Mouse (Mus musculus) limb, embryonic 14.5 days (tissue): ENCODE measurements at regions not wholly inside any gene's neighbourhood (a gene's known extent, or its start where the extent isn't known, plus 50 kb on each side); places are given as distances from the start of the nearest gene placed in this dataset.

Experiments used
- ATAC-seq: fragments of 200-750 bp; cut with Nextera tagmentation; 2 replicates; pipeline ENCODE4 v1.8.0; 2017; ENCODE audit warnings: low read depth, moderate number of reproducible peaks, moderate TSS enrichment; ENCODE audit not compliant: low FRiP score
- DNase-seq: peaks from one replicate; pipeline ENCODE4 v3.0.0-alpha.2; 2015; ENCODE audit warnings: low spot score
- H3K27ac ChIP-seq: fragments of 300-500 bp; sonication (generic); replicated peaks from 2 replicates; pipeline ENCODE4 v1.5.1; 2014; ENCODE audit warnings: low read depth, mild to moderate bottlenecking, low read length, moderate library complexity, mixed read lengths
- H3K27me3 ChIP-seq: fragments of 300-500 bp; sonication (generic); 2 replicates; pipeline ENCODE4 v1.6.1; 2014; ENCODE audit warnings: low read length, mixed read lengths; ENCODE audit not compliant: control insufficient read depth, insufficient read depth
- H3K36me3 ChIP-seq: fragments of 300-500 bp; sonication (generic); 2 replicates; pipeline ENCODE4 v1.6.1; 2014; ENCODE audit warnings: mild to moderate bottlenecking, low read length, moderate library complexity, mixed read lengths; ENCODE audit not compliant: control insufficient read depth, insufficient read depth
- H3K4me1 ChIP-seq: fragments of 300-500 bp; sonication (generic); 2 replicates; pipeline ENCODE4 v1.6.1; 2014; ENCODE audit warnings: antibody characterized with exemption, low read length, mixed read lengths; ENCODE audit not compliant: control insufficient read depth, insufficient read depth
- H3K4me2 ChIP-seq: fragments of 300-500 bp; sonication (generic); replicated peaks from 2 replicates; pipeline ENCODE4 v1.6.1; 2014; ENCODE audit warnings: low read depth, mild to moderate bottlenecking, low read length, moderate library complexity; ENCODE audit not compliant: severe bottlenecking
- H3K4me3 ChIP-seq: fragments of 300-500 bp; sonication (generic); replicated peaks from 2 replicates; pipeline ENCODE4 v1.5.1; 2014; ENCODE audit warnings: low read length
- H3K9ac ChIP-seq: fragments of 300-500 bp; sonication (generic); 2 replicates; pipeline ENCODE4 v1.6.1; 2014; ENCODE audit warnings: mild to moderate bottlenecking, low read depth, low read length, moderate library complexity; ENCODE audit not compliant: severe bottlenecking
- H3K9me3 ChIP-seq: fragments of 300-500 bp; sonication (generic); 2 replicates; pipeline ENCODE4 v1.6.1; 2016; ENCODE audit warnings: low read length; ENCODE audit not compliant: control insufficient read depth
- POLR2A ChIP-seq: fragments of 200-500 bp; IDR thresholded peaks from 2 replicates; pipeline ENCODE4 v1.8.0; 2012; ENCODE audit warnings: inconsistent platforms, mild to moderate bottlenecking, moderate library complexity, borderline replicate concordance; ENCODE audit not compliant: insufficient read depth, insufficient read length; ENCODE audit errors: extremely low read depth
- WGBS: fragments of 180-500 bp; shearing (Covaris S2); extraction: QIAGEN DNeasy Blood & Tissue Kit; methylation state at CpG from one replicate; pipeline ENCODE4 v1.1.7; 2014; 5-methylcytosine and 5-hydroxymethylcytosine counted together

GRCm38 (mm10) chr13:39520846-39521245 is 560.2 kb upstream of the Slc35b3 start:
- no peaks in the 10 kb centered on the region for H3K36me3 ChIP-seq
- no peaks in the 10 kb centered on the region for H3K4me1 ChIP-seq
- H3K9ac ChIP-seq: no peak overlapping the region
- H3K4me3 ChIP-seq: no peak overlapping the region
- no peaks in the 10 kb centered on the region for H3K9me3 ChIP-seq
- no peak overlapping the region for H3K4me2 ChIP-seq
- no peaks in the 10 kb centered on the region for H3K27me3 ChIP-seq
- WGBS: 91% methylated on average over 9 of the region's 9 CpGs
- no peak for DNase-seq
- no peak for TF ChIP-seq POLR2A
- no peak for ATAC-seq
- H3K27ac ChIP-seq: no peak overlapping the region

GRCm38 (mm10) chr13:39516106-39516505 is 555.4 kb upstream of the Slc35b3 start:
- H3K27me3 ChIP-seq: no peaks in the 10 kb centered on the region
- H3K36me3 ChIP-seq: no peaks in the 10 kb centered on the region
- no peak for TF ChIP-seq POLR2A
- WGBS: 58% methylated on average over 8 of the region's 8 CpGs
- DNase-seq: no peak
- no peak for ATAC-seq
- no peak overlapping the region for H3K27ac ChIP-seq
- no peak overlapping the region for H3K4me3 ChIP-seq
- H3K4me1 ChIP-seq: no peaks in the 10 kb centered on the region
- no peak overlapping the region for H3K4me2 ChIP-seq
- no peaks in the 10 kb centered on the region for H3K9me3 ChIP-seq
- H3K9ac ChIP-seq: no peak overlapping the region

GRCm38 (mm10) chr13:39489806-39490205 is 529.1 kb upstream of the Slc35b3 start:
- no peak overlapping the region for H3K27ac ChIP-seq
- no peak overlapping the region for H3K4me3 ChIP-seq
- no peak for TF ChIP-seq POLR2A
- H3K27me3 ChIP-seq: no peaks in the 10 kb centered on the region
- H3K4me2 ChIP-seq: no peak overlapping the region
- DNase-seq (no peak), ATAC-seq (no peak)
- H3K36me3 ChIP-seq: no peaks in the 10 kb centered on the region
- no peaks in the 10 kb centered on the region for H3K9me3 ChIP-seq
- H3K9ac ChIP-seq: no peak overlapping the region
- 70% methylated on average over 7 of the region's 7 CpGs for WGBS
- no peaks in the 10 kb centered on the region for H3K4me1 ChIP-seq

DNA sequence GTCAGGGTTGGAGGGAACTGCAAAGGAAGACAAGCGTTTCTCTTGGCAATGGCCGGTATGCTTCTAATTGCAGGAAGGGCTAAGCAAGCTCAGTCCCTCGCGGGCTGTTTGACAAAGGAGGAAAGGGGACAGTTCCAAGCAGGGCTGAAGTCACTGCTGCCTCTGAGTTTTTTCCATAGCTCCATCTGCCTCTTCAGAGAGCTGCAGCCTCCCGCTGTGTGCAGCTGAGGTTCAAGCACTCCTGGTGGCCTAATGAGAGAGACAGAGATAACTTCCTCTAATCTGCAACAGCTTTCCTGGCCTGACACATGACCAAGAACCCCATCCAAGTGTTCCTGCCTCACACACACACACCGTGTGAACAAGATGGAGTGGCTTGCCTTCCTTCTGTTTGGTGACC is 511.9 kb upstream of the Slc35b3 start:
- no peak for ATAC-seq

GRCm38 (mm10) chr13:39441799-39442198 is 481.1 kb upstream of the Slc35b3 start:
- Histone ChIP-seq H3K4me1 (no peaks in the 10 kb centered on the region), H3K9ac (no peak overlapping the region), H3K4me2 (no peak overlapping the region), H3K9me3 (no peaks in the 10 kb centered on the region), H3K27ac (no peak overlapping the region), H3K27me3 (no peaks in the 10 kb centered on the region), H3K36me3 (no peaks in the 10 kb centered on the region), H3K4me3 (no peak overlapping the region)
- no peak for TF ChIP-seq POLR2A
- ATAC-seq (no peak), DNase-seq (no peak)
- 91% methylated on average over 13 of the region's 13 CpGs for WGBS

More for the DNA sequence above, 511.9 kb upstream of the Slc35b3 start:
- no peak overlapping the region for H3K4me2 ChIP-seq
- no peaks in the 10 kb centered on the region for H3K36me3 ChIP-seq
- H3K9ac ChIP-seq: no peak overlapping the region
- WGBS: 56% methylated on average over 6 of the region's 6 CpGs
- no peak overlapping the region for H3K4me3 ChIP-seq
- H3K4me1 ChIP-seq: no peaks in the 10 kb centered on the region
- DNase-seq: no peak
- H3K9me3 ChIP-seq: no peaks in the 10 kb centered on the region
- TF ChIP-seq POLR2A: no peak
- H3K27me3 ChIP-seq: no peaks in the 10 kb centered on the region
- H3K27ac ChIP-seq: no peak overlapping the region

- Histone ChIP-seq H3K4me1 (no peaks in the 10 kb centered on the region), H3K27ac (no peak overlapping the region), H3K4me3 (no peak overlapping the region), H3K4me2 (no peak overlapping the region), H3K9ac (no peak overlapping the region), H3K27me3 (no peaks in the 10 kb centered on the region), H3K9me3 (no peaks in the 10 kb centered on the region), H3K36me3 (no peaks in the 10 kb centered on the region)
- DNase-seq (peak; percentile 56), ATAC-seq (no peak)
- WGBS: 12% methylated on average over 8 of the region's 8 CpGs
- no peak for TF ChIP-seq POLR2A
These were observed 480.2 kb upstream of the Slc35b3 start for GRCm38 (mm10) chr13:39440907-39441306.
